In the genomic region with DNA sequence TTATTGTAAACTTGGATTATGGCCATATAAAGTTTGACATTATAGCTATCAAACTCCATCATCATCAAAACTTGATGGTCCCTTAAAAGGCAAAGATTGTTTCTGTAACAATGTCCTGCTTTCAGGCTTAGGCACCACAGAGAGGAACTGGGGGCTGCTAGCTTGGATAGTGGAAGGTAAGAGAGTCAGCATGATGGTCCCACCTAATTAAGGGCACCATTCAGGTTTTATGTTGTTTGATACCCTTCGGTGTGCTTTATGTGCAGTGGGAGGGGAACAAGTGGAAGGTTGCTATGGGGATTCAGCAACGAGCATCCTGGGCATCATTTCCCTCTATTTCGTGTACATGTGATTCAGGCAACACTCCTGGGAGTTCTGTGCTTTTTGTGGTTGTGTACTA, we compare ENCODE assay signal across 23 mouse cellular contexts.
DNase-seq lines count a peak whose midpoint lies in the region; ATAC-seq lines count a peak whose summit lies in the region.
"Had no signal": no experiment of that assay in that cellular context is flagged by ENCODE, and none has a peak within 500 bp of the region (broad histone marks: within the 10 kb centered on the region; RNA-seq: fewer than 3 reads in every experiment).

No protein-coding gene starts in this region.

- H3K4me2 ChIP-seq in neural tube, embryonic 13.5 days: no peak overlapping the region
- no peak overlapping the region for H3K4me2 ChIP-seq in neural tube, embryonic 14.5 days (ENCODE audit: low read depth, low read length)
- H3K4me2 ChIP-seq in neural tube, embryonic 15.5 days: no peak overlapping the region

- H3K36me3 ChIP-seq in neural tube, embryonic 13.5 days: no peaks in the 10 kb centered on the region
- H3K36me3 ChIP-seq in neural tube, embryonic 14.5 days (ENCODE audit: control insufficient read depth, insufficient read depth, low read length): no peaks in the 10 kb centered on the region
- no peaks in the 10 kb centered on the region for H3K36me3 ChIP-seq in neural tube, embryonic 15.5 days
- H3K36me3 ChIP-seq: G1E had no signal

- 0 out of 2 replicates have a peak, but pooled peaks cover 8% of the 10 kb centered on the region for H3K4me1 ChIP-seq in neural tube, embryonic 13.5 days (replicated peaks)
- no peaks in the 10 kb centered on the region for H3K4me1 ChIP-seq in neural tube, embryonic 14.5 days (ENCODE audit: control insufficient read depth, insufficient read depth, low read length)
- 0 out of 2 replicates have a peak, but pooled peaks cover 7% of the 10 kb centered on the region for H3K4me1 ChIP-seq in neural tube, embryonic 15.5 days

- peak; percentile 71 for ATAC-seq in neural tube, embryonic 13.5 days (ENCODE audit: low read depth)
- peak; percentile 77 for ATAC-seq in neural tube, embryonic 14.5 days (ENCODE audit: low read depth)
- peak; percentile 63; the same call in 1 of the 2 replicates for ATAC-seq in neural tube, embryonic 15.5 days (ENCODE audit: low FRiP score)
- ATAC-seq: activated CD4-positive, CD25-positive, alpha-beta regulatory T cell, adult 4 months; CD4-positive, CD25-positive, alpha-beta regulatory T cell, adult 4 months; Patski had no signal

- no peaks in the 10 kb centered on the region for H3K9me3 ChIP-seq in neural tube, embryonic 13.5 days
- no peaks in the 10 kb centered on the region for H3K9me3 ChIP-seq in neural tube, embryonic 14.5 days (ENCODE audit: control insufficient read depth, low read length)
- H3K9me3 ChIP-seq in neural tube, embryonic 15.5 days (replicated peaks): no peaks in the 10 kb centered on the region
- H3K9me3 ChIP-seq: G1E had no signal

- H3K4me3 ChIP-seq in neural tube, embryonic 13.5 days: no peak overlapping the region
- H3K4me3 ChIP-seq in neural tube, embryonic 14.5 days (ENCODE audit: low read depth, low read length): no peak overlapping the region
- no peak overlapping the region for H3K4me3 ChIP-seq in neural tube, embryonic 15.5 days (replicated peaks)

- no peak for DNase-seq in neural tube, embryonic 10.5 days (ENCODE audit: extremely low spot score, low spot score)
- DNase-seq in forelimb bud, embryonic 11.5 days (ENCODE audit: low read depth, low spot score): peak; percentile 2
- no peak for DNase-seq in cerebellum, postnatal 4 days (ENCODE audit: low spot score in 2 of 2)
- DNase-seq in cerebellum, postnatal 25 days: no peak
- DNase-seq in c-Kit-positive CD71-positive TER-119-positive erythroid progenitor cells, embryonic 14.5 days (ENCODE audit: low spot score): no peak
- DNase-seq: adrenal gland, adult 2 months; adrenal gland, adult 8-10 months; adrenal gland, postnatal 10 days; adrenal gland, postnatal 14 days; adrenal gland, postnatal 25 days; adrenal gland, postnatal 36 days; B cell, adult 2 months; cerebellum, adult 11 months; cerebellum, adult 11-12 months; cerebellum, adult 18-20 months had no signal

- no peak overlapping the region for H3K27ac ChIP-seq in neural tube, embryonic 13.5 days (replicated peaks)
- H3K27ac ChIP-seq in neural tube, embryonic 14.5 days (ENCODE audit: low read depth, low read length): no peak overlapping the region
- no peak overlapping the region for H3K27ac ChIP-seq in neural tube, embryonic 15.5 days (replicated peaks)

- H3K27me3 ChIP-seq in neural tube, embryonic 13.5 days: no peaks in the 10 kb centered on the region
- no peaks in the 10 kb centered on the region for H3K27me3 ChIP-seq in neural tube, embryonic 14.5 days (ENCODE audit: control insufficient read depth, insufficient read depth, low read length)
- H3K27me3 ChIP-seq in neural tube, embryonic 15.5 days (replicated peaks): no peaks in the 10 kb centered on the region
- H3K27me3 ChIP-seq: CH12.LX, Patski had no signal

- WGBS in neural tube, embryonic 13.5 days: 32% methylated on average over 3 of the region's 3 CpGs
- WGBS in neural tube, embryonic 14.5 days: 21% methylated on average over 3 of the region's 3 CpGs
- WGBS in neural tube, embryonic 15.5 days: 24% methylated on average over 3 of the region's 3 CpGs

- no peak overlapping the region for H3K9ac ChIP-seq in neural tube, embryonic 13.5 days
- no peak overlapping the region for H3K9ac ChIP-seq in neural tube, embryonic 14.5 days (replicated peaks; ENCODE audit: low read depth, low read length)
- no peak overlapping the region for H3K9ac ChIP-seq in neural tube, embryonic 15.5 days (replicated peaks)
